Mouse (Mus musculus) lung, postnatal 0 days (tissue): ENCODE measurements at regions not wholly inside any gene's neighbourhood (a gene's known extent, or its start where the extent isn't known, plus 50 kb on each side); places are given as distances from the start of the nearest gene placed in this dataset.

Source experiments
- CTCF ChIP-seq: IDR thresholded peaks from 2 replicates; pipeline ENCODE4 v1.5.1; 2016; ENCODE audit warnings: antibody characterized with exemption, mild to moderate bottlenecking
- EP300 ChIP-seq: IDR thresholded peaks from 2 replicates; pipeline ENCODE4 v1.6.1; 2016; ENCODE audit warnings: antibody characterized with exemption, mild to moderate bottlenecking, control low read depth

DNA sequence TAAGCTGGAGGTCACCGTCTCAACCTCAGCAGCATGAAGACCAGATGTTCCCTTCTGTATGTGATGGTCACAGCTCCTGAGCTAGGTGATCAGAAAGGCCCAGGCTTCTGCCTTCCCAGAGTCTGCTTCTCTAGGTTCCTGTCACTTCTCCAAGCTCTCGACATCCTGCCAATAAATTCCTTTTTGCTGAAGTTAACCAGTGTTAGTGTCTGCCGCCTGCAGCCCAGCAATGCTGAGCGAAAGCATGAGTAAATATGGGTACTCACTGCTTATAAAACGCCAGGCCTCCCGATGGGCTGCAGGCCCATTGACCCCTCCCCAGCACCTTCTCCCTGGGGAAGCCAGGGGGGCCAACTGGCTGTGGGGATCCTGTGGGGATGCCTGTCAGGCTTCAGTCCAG, 229.4 kb upstream of the Zmiz1 start:
- TF ChIP-seq CTCF: no peak
- TF ChIP-seq EP300: no peak
